Comparison of ENCODE assay signal across 15 mouse cellular contexts in the genomic region with DNA sequence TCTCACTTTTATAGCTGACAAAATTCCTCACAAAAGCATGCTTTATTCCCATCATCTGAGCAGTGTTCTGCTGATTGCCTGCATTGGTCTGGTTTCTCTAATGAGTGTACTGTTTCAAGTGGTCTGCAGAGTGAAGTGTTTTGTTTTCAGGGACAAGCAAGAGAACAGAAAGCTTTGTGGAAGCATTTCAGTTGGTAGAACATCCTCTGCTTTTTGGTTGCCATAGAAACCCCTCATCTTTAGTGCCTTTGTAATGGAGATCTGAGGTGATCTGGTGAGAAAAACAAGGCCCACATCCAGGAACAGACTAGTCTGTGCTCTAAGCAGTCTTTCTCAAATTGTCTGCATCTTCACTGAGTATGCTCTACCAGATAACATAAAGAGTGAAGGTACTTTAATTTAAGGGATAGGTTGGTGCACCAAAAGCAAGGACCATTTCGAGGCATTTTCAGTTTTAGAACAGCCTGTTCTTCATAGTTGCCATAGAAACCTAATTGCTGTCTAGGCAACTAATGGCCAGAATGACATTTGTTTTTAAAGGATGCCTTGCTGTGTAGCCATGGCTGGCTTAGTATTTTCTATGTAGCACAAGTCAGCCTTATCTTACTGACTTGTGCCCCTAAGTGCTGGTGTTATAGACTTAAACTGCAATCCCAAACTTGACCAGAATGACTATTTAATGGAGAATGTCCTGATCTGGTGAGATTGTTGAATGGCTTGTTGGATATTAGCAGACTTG. TPM values are rescaled to one million over a fixed set of nuclear protein-coding genes. Genes with fewer than 3 reads are reported as not detected.
A peak's percentile ranks its signal among the peaks of the same experiment; 100 is the strongest.
DNase-seq lines count a peak whose midpoint lies in the region; ATAC-seq and TF ChIP-seq lines count a peak whose summit lies in the region.
"Had no signal": no experiment of that assay in that cellular context is flagged by ENCODE, and none has a peak within 500 bp of the region (broad histone marks: within the 10 kb centered on the region; RNA-seq: fewer than 3 reads in every experiment).

No protein-coding gene starts in this region.

- no peak for TF ChIP-seq CTCF in hindbrain, postnatal 0 days (IDR thresholded peaks at IDR 0.05; ENCODE audit: low read depth)

- no peak overlapping the region for H3K4me3 ChIP-seq in forebrain, embryonic 13.5 days
- no peak overlapping the region for H3K4me3 ChIP-seq in hindbrain, postnatal 0 days (ENCODE audit: low read length)
- H3K4me3 ChIP-seq: embryonic facial prominence, embryonic 13.5 days; heart, embryonic 15.5 days; limb, embryonic 12.5 days had no signal

- H3K9ac ChIP-seq in forebrain, embryonic 13.5 days: no peak overlapping the region
- H3K9ac ChIP-seq in hindbrain, postnatal 0 days (replicated peaks; ENCODE audit: low read length): no peak overlapping the region
- H3K9ac ChIP-seq: embryonic facial prominence, embryonic 13.5 days; heart, embryonic 15.5 days; limb, embryonic 12.5 days had no signal

- no peaks in the 10 kb centered on the region for H3K9me3 ChIP-seq in forebrain, embryonic 13.5 days (replicated peaks)
- no peaks in the 10 kb centered on the region for H3K9me3 ChIP-seq in hindbrain, postnatal 0 days (ENCODE audit: low read length)
- H3K9me3 ChIP-seq: embryonic facial prominence, embryonic 13.5 days; heart, embryonic 15.5 days; limb, embryonic 12.5 days had no signal

- no peaks in the 10 kb centered on the region for H3K36me3 ChIP-seq in forebrain, embryonic 13.5 days (ENCODE audit: poor library complexity, severe bottlenecking)
- no peaks in the 10 kb centered on the region for H3K36me3 ChIP-seq in hindbrain, postnatal 0 days (ENCODE audit: insufficient read depth, low read length)
- H3K36me3 ChIP-seq: embryonic facial prominence, embryonic 13.5 days; heart, embryonic 15.5 days; limb, embryonic 12.5 days had no signal

- H3K4me2 ChIP-seq in forebrain, embryonic 13.5 days: no peak overlapping the region
- no peak overlapping the region for H3K4me2 ChIP-seq in hindbrain, postnatal 0 days (ENCODE audit: low read depth, low read length)
- H3K4me2 ChIP-seq: embryonic facial prominence, embryonic 13.5 days; heart, embryonic 15.5 days; limb, embryonic 12.5 days had no signal

- DNase-seq in ES-CJ7 (ENCODE audit: low read depth, low spot score) (peak; percentile 10), MN1 (ENCODE audit: low spot score) (peak; percentile 24)
- peak; percentile 44 for DNase-seq in hindbrain, postnatal 0 days (ENCODE audit: low spot score)
- no peak for DNase-seq in kidney, adult 8-10 months
- no peak for DNase-seq in testis, postnatal 10 days (ENCODE audit: low spot score)
- no peak for DNase-seq in ovary, postnatal 10 days (ENCODE audit: low spot score)
- DNase-seq: cerebellum, postnatal 10 days; thymus, postnatal 36 days had no signal

- H3K27me3 ChIP-seq in forebrain, embryonic 13.5 days: no peaks in the 10 kb centered on the region
- no peaks in the 10 kb centered on the region for H3K27me3 ChIP-seq in hindbrain, postnatal 0 days (ENCODE audit: insufficient read depth, low read length)
- H3K27me3 ChIP-seq: embryonic facial prominence, embryonic 13.5 days; heart, embryonic 15.5 days; limb, embryonic 12.5 days; Patski had no signal

- peak; percentile 67 for ATAC-seq in forebrain, embryonic 13.5 days
- peak; percentile 71 for ATAC-seq in hindbrain, postnatal 0 days
- ATAC-seq in cerebellum, adult (ENCODE audit: insufficient number of reproducible peaks, low FRiP score, low TSS enrichment): no peak
- ATAC-seq: Patski had no signal

- 46% methylated on average over 1 of the region's 1 CpGs for WGBS in forebrain, embryonic 13.5 days
- WGBS in hindbrain, postnatal 0 days: 36% methylated on average over 1 of the region's 1 CpGs

- peak overlapping the region; percentile 78 for H3K27ac ChIP-seq in forebrain, embryonic 13.5 days
- peak overlapping the region; percentile 45 for H3K27ac ChIP-seq in hindbrain, postnatal 0 days
- H3K27ac ChIP-seq: embryonic facial prominence, embryonic 13.5 days; heart, embryonic 15.5 days; kidney, postnatal 0 days; limb, embryonic 12.5 days had no signal

- no peaks in the 10 kb centered on the region for H3K4me1 ChIP-seq in forebrain, embryonic 13.5 days
- no peaks in the 10 kb centered on the region for H3K4me1 ChIP-seq in hindbrain, postnatal 0 days (ENCODE audit: insufficient read depth, low read length)
- H3K4me1 ChIP-seq: embryonic facial prominence, embryonic 13.5 days; heart, embryonic 15.5 days; limb, embryonic 12.5 days had no signal

RNA-seq across cellular contexts. Expression of a gene that starts 44.8 kb away (rescaled TPM):
- polyA plus RNA-seq in forebrain, embryonic 13.5 days (2015; fragmentation: Nextera tagmentation; extraction: Ambion mirVana): 150 and 176 TPM in 2 replicates
- total RNA-seq in hindbrain, postnatal 0 days (2014; rRNA removed): 168 and 177 TPM in 2 replicates
- 312 and 317 TPM in 2 replicates for polyA plus RNA-seq in hindbrain, postnatal 0 days (2015; fragmentation: Nextera tagmentation; extraction: Ambion mirVana)

Comparison
In these comparisons a context has a peak if more than half of its experiments do, and no peak if none do; other contexts are left out.
1. DNase-seq: peak in ES-CJ7 (single experiment), MN1 (single experiment) and hindbrain, postnatal 0 days (single experiment); none in kidney, adult 8-10 months (0 of 2), testis, postnatal 10 days (single experiment) and ovary, postnatal 10 days (single experiment).